Mouse (Mus musculus): ENCODE results near the gene Pcbp1.

Pcbp1 gene

DNA sequence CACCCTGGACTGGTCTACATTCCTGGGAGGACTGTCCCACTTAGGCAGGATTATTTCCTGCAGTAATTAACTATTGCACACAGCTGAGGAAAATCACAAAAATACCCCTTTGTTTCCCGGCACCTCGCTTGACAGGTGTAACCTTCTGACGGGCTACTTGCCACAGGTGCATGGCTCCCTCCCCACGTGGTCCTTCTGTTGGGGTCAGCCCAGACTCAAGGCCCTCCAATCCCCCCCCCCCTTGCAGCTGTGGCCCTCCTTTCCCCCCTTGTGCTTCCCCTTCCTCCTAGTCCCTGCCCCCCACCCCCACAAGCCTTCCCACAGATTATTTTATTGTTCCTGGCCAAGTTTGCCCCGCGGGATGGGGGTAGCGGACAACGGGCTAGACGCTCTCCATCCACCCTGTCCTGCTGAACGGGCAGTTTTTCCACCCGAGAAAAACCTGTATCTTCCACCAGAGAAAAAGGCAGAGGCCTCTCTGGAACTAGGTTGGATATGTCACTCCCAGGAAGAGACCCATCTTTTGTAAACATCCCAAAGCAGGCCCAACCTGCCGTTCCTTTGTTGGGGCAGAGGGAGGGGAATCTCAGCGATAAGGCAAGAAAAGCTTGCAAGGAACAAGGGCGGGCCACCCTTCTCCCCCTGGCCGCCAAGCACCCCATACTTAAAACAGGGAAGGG lies 2.2 kb downstream of the Pcbp1 start:
- peak; percentile 39 for DNase-seq (ENCODE audit: low spot score)

GRCm38 (mm10) chr6:86523242-86523754 lies 2.8 kb downstream of the Pcbp1 start:
- DNase-seq (ENCODE audit: low spot score), result no peak

GRCm38 (mm10) chr6:86522001-86522911 lies 3.9 kb downstream of the Pcbp1 start:
- no peak for DNase-seq (ENCODE audit: low spot score)

DNA sequence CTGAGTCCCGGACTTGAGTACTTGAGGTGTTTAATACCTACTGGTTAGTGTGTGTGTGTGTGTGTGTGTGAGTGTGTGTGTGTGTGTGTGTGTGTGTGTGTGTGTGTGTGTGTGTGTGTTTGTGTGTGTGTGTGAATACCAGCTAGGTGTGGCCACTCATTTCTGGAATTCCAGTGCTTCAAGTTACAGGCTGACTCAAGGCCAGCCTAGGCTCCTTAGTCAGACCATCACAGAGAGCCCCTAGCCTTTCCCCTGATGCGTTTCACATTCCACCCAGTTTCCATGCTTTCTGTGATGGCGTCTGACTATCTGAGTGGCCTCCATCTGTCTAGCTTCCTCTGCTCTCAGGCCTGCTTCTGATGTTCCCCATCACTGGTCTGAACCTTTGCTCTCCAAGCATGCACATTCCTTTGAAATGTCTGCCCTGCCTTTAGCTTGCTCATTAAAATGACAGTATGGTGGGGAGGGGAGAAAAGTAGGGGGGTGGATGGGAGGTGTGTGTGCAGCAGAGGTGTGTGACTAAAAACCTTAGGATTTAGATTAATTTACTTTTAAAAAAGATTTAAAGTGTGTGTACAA lies 6.3 kb downstream of the Pcbp1 start:
- no peak for DNase-seq (ENCODE audit: low spot score)

- no peak for DNase-seq (ENCODE audit: low spot score)
These were observed 10.1 kb downstream of the Pcbp1 start for GRCm38 (mm10) chr6:86516021-86516420.

DNA sequence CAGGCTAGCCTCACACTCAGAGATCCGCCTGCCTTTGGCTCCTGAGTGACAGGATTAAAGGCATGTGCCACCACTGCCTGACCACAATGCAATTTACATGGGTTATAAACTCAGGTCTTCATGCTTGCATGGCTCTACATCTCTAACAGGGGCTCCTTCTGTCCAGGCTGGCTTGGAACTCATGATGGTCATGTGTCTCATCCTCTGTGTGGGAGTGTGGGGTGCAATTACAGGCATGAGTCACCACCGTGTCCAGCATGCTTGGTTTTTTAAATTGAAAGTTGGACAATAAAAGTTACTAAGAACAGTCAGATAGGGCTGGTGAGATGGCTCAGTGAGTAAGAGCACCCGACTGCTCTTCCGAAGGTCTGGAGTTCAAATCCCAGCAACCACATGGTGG lies 12.8 kb downstream of the Pcbp1 start:
- DNase-seq (ENCODE audit: low spot score), result no peak

GRCm38 (mm10) chr6:86510979-86511378 lies 15.1 kb downstream of the Pcbp1 start:
- DNase-seq (ENCODE audit: low spot score), result no peak

GRCm38 (mm10) chr6:86509866-86510200 lies 16.3 kb downstream of the Pcbp1 start:
- DNase-seq (ENCODE audit: low spot score), result no peak

- no peak for DNase-seq (ENCODE audit: low spot score)
These were observed 16.8 kb downstream of the Pcbp1 start for GRCm38 (mm10) chr6:86509194-86509865.

DNA sequence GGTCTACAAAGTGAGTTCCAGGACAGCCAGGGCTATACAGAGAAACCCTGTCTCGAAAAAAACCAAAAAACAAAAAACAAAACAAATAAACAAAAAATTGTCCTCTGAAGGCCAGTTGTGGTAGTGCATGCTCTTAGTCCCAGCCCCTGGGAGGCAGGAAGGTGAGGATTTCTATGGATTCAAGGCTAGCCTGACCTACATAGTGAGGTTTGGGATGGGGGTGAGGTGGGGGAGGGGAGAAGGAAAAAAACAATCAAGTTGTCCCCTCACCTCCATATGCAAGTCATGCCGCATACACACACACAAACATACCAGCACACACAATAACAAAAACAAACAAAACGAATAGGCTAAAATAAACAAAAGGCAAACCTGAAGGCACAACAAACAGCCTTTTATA lies 17.4 kb downstream of the Pcbp1 start:
- DNase-seq (ENCODE audit: low spot score), result no peak

DNA sequence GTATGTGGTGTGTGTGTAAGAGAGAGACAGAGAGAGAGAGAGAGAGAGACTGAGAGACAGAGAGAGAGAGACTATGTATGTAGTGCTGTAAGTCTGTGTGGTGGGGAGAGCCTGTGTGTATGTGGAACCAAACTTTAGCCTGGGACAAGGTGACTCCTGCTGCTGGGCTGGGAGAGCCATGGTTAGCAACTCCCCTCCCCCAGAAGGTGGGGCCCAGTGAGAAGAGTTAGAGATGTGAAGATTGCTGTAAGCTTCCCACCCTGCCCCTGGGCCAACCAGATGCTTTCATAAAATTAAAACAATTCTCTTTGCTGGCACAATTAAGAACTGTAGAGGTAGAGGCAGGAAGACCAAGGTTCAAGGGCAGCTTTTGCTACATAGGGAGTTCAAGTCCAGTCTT lies 19.0 kb downstream of the Pcbp1 start:
- no peak for DNase-seq (ENCODE audit: low spot score)

DNA sequence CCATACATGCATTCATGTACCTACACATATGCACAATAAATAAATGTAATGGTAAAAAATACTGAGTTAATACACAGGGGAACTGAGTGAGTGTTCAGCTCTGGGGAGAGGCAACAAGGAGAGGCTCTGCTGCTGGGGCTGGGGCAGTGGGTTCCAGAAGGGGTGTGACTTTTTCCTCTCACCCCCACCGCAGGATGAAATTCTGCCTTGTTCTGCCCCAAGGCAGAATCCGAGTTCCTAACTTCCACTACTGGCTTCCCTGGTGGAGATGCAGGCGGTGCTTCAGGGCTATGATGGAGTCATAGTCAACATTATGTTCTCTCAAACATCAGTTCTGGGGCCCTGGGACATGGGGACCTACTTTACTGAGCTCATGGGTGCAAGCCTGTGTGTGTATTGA lies 19.8 kb downstream of the Pcbp1 start:
- DNase-seq (ENCODE audit: low spot score), result no peak

GRCm38 (mm10) chr6:86505671-86506070 lies 20.4 kb downstream of the Pcbp1 start:
- no peak for DNase-seq (ENCODE audit: low spot score)

- no peak for DNase-seq (ENCODE audit: low spot score)
These were observed 22.6 kb downstream of the Pcbp1 start for GRCm38 (mm10) chr6:86503513-86503912.

DNA sequence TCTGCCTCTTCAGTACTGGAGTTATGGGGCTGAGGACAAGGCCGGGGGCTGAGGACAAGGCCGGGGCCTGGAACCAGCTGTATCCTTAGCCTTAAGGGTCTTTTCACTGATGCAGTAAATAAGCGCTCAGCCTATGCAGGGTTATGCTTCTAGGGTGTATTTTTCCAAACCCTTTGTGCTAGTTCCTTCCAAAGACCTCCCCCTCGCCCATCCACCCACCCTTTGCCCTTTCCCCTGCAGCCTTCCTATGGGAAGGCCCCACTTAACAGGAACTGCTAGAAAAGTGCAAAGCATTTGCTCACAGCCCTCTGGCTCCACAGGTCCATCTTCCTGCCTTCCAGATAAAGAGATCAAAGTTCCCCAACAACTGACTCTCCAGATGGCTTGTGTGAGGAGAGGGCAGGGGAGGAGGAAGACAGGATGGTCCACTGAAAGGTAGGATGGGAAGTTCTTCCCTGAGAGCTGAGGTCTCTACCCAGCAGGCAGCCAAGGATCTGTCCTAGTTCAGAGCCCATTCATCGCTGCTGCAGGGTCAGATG lies 26.5 kb downstream of the Pcbp1 start:
- no peak for DNase-seq (ENCODE audit: low spot score)

GRCm38 (mm10) chr6:86497942-86498732 lies 28.0 kb downstream of the Pcbp1 start:
- DNase-seq (ENCODE audit: low spot score), result no peak

GRCm38 (mm10) chr6:86497071-86497815 lies 28.9 kb downstream of the Pcbp1 start:
- peak; percentile 60 for DNase-seq (ENCODE audit: low spot score)

DNA sequence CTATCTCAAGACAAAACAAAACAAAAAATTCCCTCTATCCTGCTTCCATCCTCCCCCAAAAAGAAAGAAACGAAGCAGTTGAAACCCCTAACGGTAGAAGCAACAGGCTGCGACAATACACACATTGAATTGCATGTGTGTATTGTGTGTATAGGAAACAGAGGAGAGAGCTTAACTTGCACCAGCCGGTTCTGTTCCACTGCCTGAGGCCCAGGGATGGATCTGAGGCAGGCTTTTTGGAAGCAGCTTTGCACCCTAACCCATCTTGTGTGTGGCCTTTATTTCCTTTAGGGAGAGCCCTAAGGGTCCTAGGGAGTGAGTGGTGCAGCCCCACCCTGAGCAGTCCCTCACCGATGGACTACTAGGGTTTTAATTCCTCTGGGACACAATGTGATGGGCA lies 29.5 kb downstream of the Pcbp1 start:
- no peak for DNase-seq (ENCODE audit: low spot score)

DNA sequence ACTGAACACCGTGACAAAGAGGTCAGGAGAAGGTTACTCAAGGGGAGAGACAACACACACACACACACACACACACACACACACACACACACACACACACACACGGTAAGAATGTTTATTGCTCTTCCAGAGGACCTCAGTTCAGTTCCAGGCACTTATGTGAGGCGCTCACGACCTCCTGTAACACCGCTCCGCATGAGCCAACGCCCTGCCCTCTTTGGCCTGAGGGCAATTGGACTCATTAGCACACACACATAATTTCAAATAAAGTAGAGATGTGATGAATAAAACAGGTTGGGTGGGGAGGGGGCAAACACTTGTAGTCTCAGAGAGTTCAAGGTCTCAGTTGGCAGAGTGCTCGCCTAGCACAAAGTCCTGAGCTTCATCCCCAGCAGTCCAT lies 30.0 kb downstream of the Pcbp1 start:
- no peak for DNase-seq (ENCODE audit: low spot score)

DNA sequence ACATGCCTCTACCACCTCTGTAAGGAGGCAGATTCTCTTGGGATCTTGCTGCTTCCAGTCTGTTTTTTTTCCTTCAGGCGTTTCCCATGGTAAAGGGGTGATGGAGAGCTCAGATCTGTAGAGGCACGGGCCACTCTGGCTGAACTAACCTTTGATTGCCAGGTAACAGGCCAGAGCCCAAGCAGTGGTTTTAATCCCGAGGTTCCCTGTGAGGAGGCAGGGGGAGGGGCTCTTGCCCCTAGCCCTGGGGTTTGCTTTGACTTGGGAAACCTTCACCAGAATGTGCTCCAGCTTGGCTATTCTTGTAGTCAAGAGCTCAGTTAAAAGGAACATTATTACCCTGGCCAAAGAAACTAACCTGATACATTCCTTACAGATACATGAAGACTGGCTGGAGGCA lies 30.5 kb downstream of the Pcbp1 start:
- DNase-seq (ENCODE audit: low spot score), result no peak

GRCm38 (mm10) chr6:86494767-86495166 lies 31.4 kb downstream of the Pcbp1 start:
- DNase-seq (ENCODE audit: low spot score), result no peak

All from urinary bladder, postnatal 14 days (tissue).